Mouse (Mus musculus): ENCODE measurements at regions not wholly inside any gene's neighbourhood (a gene's known extent, or its start where the extent isn't known, plus 50 kb on each side); places are given as distances from the start of the nearest gene placed in this dataset.

- 89% methylated on average over 16 of the region's 16 CpGs for WGBS
- Histone ChIP-seq H3K36me3 (no peaks in the 10 kb centered on the region), H3K4me3 (no peak overlapping the region), H3K9me3 (no peaks in the 10 kb centered on the region), H3K27ac (no peak overlapping the region), H3K27me3 (ENCODE audit: insufficient read depth, poor library complexity, severe bottlenecking) (no peaks in the 10 kb centered on the region), H3K4me1 (replicated peaks) (no peaks in the 10 kb centered on the region)
- DNase-seq (ENCODE audit: low spot score), result no peak
Measured at GRCm38 (mm10) chr14:105565827-105566226, 307.5 kb downstream of the Ndfip2 start.

DNA sequence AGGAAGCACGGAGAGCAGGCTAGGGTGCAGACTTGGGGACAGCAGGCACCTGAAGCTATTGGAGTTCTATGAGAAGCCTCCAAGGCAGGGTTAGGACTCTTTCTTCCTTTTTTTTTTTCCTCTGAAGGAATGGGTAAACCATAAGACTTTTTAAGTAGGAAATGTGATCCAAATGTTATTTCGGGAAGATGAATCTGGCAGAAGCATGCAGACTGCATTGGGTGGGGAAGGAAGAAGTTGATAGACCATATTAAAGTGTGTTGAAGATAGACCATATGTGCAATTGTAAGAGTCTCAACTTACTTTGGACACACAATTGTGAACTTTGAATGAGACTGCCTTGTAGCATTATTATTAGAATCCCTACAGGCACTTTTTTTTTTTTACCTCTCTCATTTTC is 304.5 kb downstream of the Ndfip2 start:
- H3K27me3 ChIP-seq (ENCODE audit: insufficient read depth, poor library complexity, severe bottlenecking), result no peaks in the 10 kb centered on the region
- H3K4me1 ChIP-seq (replicated peaks), result no peaks in the 10 kb centered on the region
- no peak overlapping the region for H3K4me3 ChIP-seq
- DNase-seq (ENCODE audit: low spot score), result no peak
- WGBS, result 98% methylated on average over 2 of the region's 2 CpGs
- no peaks in the 10 kb centered on the region for H3K9me3 ChIP-seq
- no peaks in the 10 kb centered on the region for H3K36me3 ChIP-seq
- H3K27ac ChIP-seq, result no peak overlapping the region

DNA sequence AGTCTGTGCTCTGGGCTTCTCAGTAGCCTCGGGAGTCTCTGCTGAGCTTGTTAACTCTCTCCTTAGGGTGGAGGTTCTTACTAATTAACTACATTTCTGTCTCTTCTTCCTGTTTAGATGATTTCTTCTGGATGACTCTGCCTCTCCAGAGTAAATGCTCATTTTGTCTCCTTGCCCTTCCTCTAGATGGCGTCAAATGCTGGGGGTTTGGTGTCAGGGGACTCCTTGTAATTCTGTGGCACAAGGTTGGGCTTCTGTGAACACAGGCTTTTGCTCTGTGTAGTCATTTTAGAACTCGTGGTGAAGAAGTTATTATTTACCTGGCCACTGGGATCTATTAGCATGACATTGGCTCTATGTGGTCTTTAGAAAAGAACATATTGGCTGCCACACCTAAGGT is 298.4 kb downstream of the Ndfip2 start:
- Histone ChIP-seq H3K36me3 (no peaks in the 10 kb centered on the region), H3K9me3 (no peaks in the 10 kb centered on the region), H3K27ac (no peak overlapping the region), H3K4me1 (replicated peaks) (no peaks in the 10 kb centered on the region), H3K27me3 (ENCODE audit: insufficient read depth, poor library complexity, severe bottlenecking) (no peaks in the 10 kb centered on the region), H3K4me3 (no peak overlapping the region)
- 87% methylated on average over 3 of the region's 3 CpGs for whole genome bisulfite sequencing
- DNase-seq (ENCODE audit: low spot score), result no peak

GRCm38 (mm10) chr14:105544066-105544465 is 285.7 kb downstream of the Ndfip2 start:
- 80% methylated on average over 3 of the region's 3 CpGs for WGBS
- Histone ChIP-seq H3K27me3 (ENCODE audit: insufficient read depth, poor library complexity, severe bottlenecking) (no peaks in the 10 kb centered on the region), H3K27ac (no peak overlapping the region), H3K9me3 (no peaks in the 10 kb centered on the region), H3K4me3 (no peak overlapping the region), H3K36me3 (no peaks in the 10 kb centered on the region), H3K4me1 (replicated peaks) (peaks cover 25% of the 10 kb centered on the region)
- DNase-seq (ENCODE audit: low spot score), result no peak

DNA sequence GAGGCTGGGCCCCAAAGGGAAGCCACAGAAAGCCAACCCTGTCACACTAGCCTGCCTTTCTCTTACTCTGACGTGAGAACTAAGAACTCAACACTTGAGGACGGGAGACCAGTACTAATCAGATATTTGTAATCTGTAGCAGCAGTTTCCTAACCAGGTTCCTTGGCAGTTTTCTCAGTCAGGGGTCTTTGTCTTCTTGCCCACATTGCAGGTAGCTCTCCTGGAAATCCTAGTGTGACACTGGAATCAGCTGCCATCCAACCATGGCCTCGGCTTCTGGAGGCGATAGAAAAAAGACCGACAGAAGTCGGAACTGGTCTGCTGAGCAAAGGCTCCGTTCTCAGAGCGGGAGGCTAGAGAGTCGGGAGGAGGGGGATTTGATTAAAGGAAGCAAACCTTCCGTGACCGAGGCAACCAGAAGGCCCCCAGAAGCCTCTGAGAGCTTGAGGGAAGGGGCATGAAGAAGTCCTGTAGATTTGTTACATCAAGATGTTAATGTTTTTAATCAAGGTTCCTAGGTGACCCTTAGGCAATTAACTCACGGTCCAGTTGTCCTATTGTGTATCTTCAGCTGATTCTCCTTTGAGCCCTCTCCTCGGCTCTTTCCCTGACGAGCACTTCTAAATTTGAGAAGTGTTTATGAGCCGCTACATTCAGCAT is 284.2 kb downstream of the Ndfip2 start:
- no peaks in the 10 kb centered on the region for H3K27me3 ChIP-seq (ENCODE audit: insufficient read depth, poor library complexity, severe bottlenecking)
- no peaks in the 10 kb centered on the region for H3K36me3 ChIP-seq
- no peaks in the 10 kb centered on the region for H3K9me3 ChIP-seq
- DNase-seq (ENCODE audit: low spot score), result peak; percentile 71
- 8% methylated on average over 15 of the region's 15 CpGs for WGBS
- H3K27ac ChIP-seq, result peak overlapping the region; percentile 76
- H3K4me1 ChIP-seq (replicated peaks), result peaks cover 25% of the 10 kb centered on the region
- peak overlapping the region; percentile 29 for H3K4me3 ChIP-seq

GRCm38 (mm10) chr14:105542090-105542485 is 283.7 kb downstream of the Ndfip2 start:
- H3K9me3 ChIP-seq, result no peaks in the 10 kb centered on the region
- peak overlapping the region; percentile 29; the same call in 1 of the 2 replicates for H3K4me3 ChIP-seq
- H3K27me3 ChIP-seq (ENCODE audit: insufficient read depth, poor library complexity, severe bottlenecking), result no peaks in the 10 kb centered on the region
- peak overlapping the region; percentile 76 for H3K27ac ChIP-seq
- peaks cover 25% of the 10 kb centered on the region for H3K4me1 ChIP-seq (replicated peaks)
- no peaks in the 10 kb centered on the region for H3K36me3 ChIP-seq
- 28% methylated on average over 8 of the region's 8 CpGs for WGBS
- no peak for DNase-seq (ENCODE audit: low spot score)

DNA sequence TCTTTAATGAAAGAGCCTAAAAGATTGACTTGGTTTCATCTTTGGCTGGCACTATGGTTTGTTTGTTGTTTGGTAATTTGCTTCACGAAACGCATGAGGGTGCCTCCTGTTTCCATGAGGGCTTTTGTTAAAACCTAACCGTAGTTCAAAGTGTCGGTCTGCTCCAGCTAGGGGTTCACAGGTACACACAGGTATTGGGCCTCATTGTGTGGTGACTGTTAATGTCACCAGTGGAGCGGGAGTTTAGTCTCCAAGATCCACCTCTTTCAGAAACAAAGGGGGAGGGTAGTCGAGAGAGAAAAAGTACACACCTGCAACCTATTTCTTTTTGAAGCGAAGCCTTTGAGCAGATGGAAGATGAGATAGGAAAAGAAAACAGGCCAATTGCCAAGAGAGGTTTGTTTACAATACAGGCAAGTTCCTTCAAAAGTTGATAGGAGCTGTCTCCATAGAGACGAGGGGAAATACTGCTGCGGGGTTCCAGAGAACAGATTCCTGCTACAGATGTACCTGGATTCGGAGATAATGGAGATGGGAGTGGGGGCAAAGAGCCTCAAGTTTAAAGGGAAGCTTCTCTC is 273.9 kb downstream of the Ndfip2 start:
- Histone ChIP-seq H3K4me3 (no peak overlapping the region), H3K4me1 (replicated peaks) (no peaks in the 10 kb centered on the region), H3K9me3 (0 out of 2 replicates have a peak, but pooled peaks cover 3% of the 10 kb centered on the region), H3K27me3 (ENCODE audit: insufficient read depth, poor library complexity, severe bottlenecking) (no peaks in the 10 kb centered on the region), H3K36me3 (no peaks in the 10 kb centered on the region), H3K27ac (no peak overlapping the region)
- 73% methylated on average over 10 of the region's 10 CpGs for WGBS
- no peak for DNase-seq (ENCODE audit: low spot score)

- Histone ChIP-seq H3K36me3 (no peaks in the 10 kb centered on the region), H3K4me3 (no peak overlapping the region), H3K4me1 (replicated peaks) (no peaks in the 10 kb centered on the region), H3K9me3 (no peaks in the 10 kb centered on the region), H3K27ac (no peak overlapping the region), H3K27me3 (ENCODE audit: insufficient read depth, poor library complexity, severe bottlenecking) (no peaks in the 10 kb centered on the region)
- DNase-seq (ENCODE audit: low spot score), result no peak
- 87% methylated on average over 6 of the region's 6 CpGs for WGBS
Measured at GRCm38 (mm10) chr14:105528107-105528506, 269.7 kb downstream of the Ndfip2 start.

DNA sequence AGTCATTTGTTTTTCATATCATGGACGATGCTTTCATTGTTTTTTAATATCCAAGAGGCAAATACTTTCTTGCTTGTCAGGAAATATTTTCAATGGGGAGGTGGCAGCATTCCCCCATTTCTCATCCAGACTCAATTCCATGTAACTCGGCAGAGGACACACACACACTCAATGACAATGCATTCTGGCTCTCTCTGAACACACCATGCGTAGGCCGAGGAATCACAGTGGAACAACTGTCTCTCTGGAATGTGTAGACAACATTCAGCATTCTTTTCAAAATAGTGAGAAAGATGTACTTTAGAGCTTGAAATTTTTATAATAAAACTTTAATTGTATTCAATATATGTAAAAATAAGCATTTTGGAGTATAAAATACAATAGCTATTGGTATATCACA is 265.5 kb downstream of the Ndfip2 start:
- WGBS, result 91% methylated on average over 4 of the region's 4 CpGs
- no peak overlapping the region for H3K27ac ChIP-seq
- H3K9me3 ChIP-seq, result no peaks in the 10 kb centered on the region
- no peaks in the 10 kb centered on the region for H3K4me1 ChIP-seq (replicated peaks)
- H3K4me3 ChIP-seq, result no peak overlapping the region
- H3K36me3 ChIP-seq, result no peaks in the 10 kb centered on the region
- no peaks in the 10 kb centered on the region for H3K27me3 ChIP-seq (ENCODE audit: insufficient read depth, poor library complexity, severe bottlenecking)
- no peak for DNase-seq (ENCODE audit: low spot score)

DNA sequence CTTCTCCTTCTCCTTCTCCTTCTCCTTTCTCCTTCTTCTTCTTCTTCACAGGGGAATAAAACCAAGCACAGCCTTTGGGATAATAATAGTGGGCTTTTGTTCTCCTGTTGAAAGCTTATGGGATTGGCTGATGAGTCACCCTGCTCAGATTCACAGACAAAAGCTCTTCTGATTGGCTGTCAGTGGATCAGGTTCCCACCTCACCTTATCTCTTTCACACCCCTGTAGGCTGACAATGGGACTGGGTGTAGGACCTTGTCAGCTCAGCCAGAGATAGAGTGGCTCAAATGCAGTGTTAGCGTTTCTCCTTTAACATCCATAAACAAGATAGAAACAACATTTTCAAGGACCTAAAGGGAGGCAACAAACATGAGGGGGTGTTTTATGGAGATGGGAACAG is 263.9 kb downstream of the Ndfip2 start:
- H3K4me3 ChIP-seq, result no peak overlapping the region
- H3K27me3 ChIP-seq (ENCODE audit: insufficient read depth, poor library complexity, severe bottlenecking), result no peaks in the 10 kb centered on the region
- WGBS, result 66% methylated on average over 1 of the region's 1 CpGs
- no peaks in the 10 kb centered on the region for H3K9me3 ChIP-seq
- no peak overlapping the region for H3K27ac ChIP-seq
- DNase-seq (ENCODE audit: low spot score), result no peak
- H3K4me1 ChIP-seq (replicated peaks), result no peaks in the 10 kb centered on the region
- no peaks in the 10 kb centered on the region for H3K36me3 ChIP-seq

DNA sequence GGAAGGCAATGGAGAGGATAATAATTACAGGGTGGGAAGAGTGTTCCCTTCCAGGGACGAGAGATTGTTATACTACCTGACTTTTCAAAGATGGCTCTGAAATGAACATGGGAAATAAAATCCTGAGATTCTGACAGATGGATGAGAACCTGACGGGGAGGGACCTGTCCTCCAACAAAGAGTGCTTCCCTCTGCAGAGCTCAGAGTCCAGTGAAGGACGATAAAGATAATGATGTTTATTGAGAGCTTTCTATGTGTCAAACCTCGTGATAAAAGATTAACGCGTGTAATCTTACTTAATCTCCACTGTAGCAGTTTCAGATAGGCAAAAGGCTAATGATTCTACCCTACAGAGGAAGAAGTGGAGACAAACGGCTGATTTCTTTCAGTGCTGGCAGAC is 260.3 kb downstream of the Ndfip2 start:
- Histone ChIP-seq H3K4me3 (no peak overlapping the region), H3K4me1 (replicated peaks) (no peaks in the 10 kb centered on the region), H3K9me3 (no peaks in the 10 kb centered on the region), H3K27me3 (ENCODE audit: insufficient read depth, poor library complexity, severe bottlenecking) (no peaks in the 10 kb centered on the region), H3K27ac (no peak overlapping the region), H3K36me3 (no peaks in the 10 kb centered on the region)
- WGBS, result 82% methylated on average over 7 of the region's 7 CpGs
- DNase-seq (ENCODE audit: low spot score), result no peak

DNA sequence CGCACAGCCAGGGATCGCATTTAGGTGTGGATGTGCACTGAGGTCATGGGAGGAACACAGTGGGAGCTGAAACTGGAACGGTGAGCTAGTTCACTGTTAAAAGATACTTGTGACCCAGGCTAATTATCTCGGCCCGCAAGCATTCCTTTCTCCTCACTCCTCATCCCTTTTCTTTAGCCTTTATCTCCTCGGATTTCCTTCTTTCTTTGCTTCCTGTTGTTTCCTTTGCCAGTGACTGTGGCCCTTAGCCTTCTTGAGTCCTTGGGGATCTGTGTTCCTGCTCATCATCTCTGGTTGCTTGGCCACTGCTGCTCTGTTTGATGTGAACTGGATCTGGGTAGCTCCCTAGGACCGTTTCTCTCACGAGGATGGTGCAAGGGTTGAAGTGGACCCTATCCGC is 256.0 kb downstream of the Ndfip2 start:
- Histone ChIP-seq H3K27ac (no peak overlapping the region), H3K4me3 (no peak overlapping the region), H3K27me3 (ENCODE audit: insufficient read depth, poor library complexity, severe bottlenecking) (no peaks in the 10 kb centered on the region), H3K9me3 (no peaks in the 10 kb centered on the region), H3K4me1 (replicated peaks) (no peaks in the 10 kb centered on the region), H3K36me3 (no peaks in the 10 kb centered on the region)
- WGBS, result 70% methylated on average over 9 of the region's 9 CpGs
- no peak for DNase-seq (ENCODE audit: low spot score)

DNA sequence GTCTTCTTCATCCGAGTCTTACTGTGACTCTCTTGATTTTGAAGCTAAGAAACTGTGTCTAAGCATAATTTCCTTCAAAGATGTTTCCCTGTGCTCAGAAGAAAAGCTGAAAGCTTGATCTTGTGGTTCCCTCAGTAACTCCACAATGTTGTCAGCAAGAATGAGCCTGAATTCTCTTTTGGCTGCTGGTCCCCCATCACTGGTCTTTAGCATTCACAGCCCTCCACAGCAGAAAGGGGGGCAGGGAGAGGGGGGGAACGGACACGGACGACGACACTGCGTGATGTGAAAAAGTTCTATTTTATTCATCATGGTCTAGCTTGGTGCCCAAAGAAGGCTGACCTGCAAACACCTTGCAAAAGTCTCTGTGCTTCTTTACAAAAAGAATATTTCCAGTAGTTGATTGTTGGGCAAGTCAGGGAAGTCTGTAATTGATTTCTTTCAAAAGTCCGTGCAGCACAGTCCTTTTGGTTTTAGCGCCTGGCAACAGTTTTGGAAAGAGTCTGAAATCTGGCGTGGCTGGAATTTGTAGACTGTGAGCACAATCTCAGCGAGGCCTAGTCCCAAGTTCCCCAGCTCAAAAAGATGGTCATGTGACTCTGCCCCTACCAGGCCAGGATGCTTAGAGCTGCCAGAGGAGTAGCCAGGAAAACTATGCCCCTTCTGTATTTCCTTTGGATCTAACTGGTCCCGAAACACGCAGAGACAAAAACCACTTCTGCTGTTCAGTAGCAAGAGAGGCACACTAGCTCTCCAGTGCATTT is 254.7 kb downstream of the Ndfip2 start:
- Histone ChIP-seq H3K27me3 (ENCODE audit: insufficient read depth, poor library complexity, severe bottlenecking) (no peaks in the 10 kb centered on the region), H3K9me3 (no peaks in the 10 kb centered on the region), H3K27ac (no peak overlapping the region), H3K4me3 (no peak overlapping the region), H3K4me1 (replicated peaks) (no peaks in the 10 kb centered on the region), H3K36me3 (no peaks in the 10 kb centered on the region)
- 88% methylated on average over 12 of the region's 12 CpGs for WGBS
- no peak for DNase-seq (ENCODE audit: low spot score)
